Mouse (Mus musculus) bone marrow, adult 2 months (tissue): ENCODE data around the gene Tcf3. TPM values are rescaled to one million over a fixed set of nuclear protein-coding genes. Genes with fewer than 3 reads are reported as not detected.

Experiments
- H3K27ac ChIP-seq: fragments of 200-500 bp; 2 replicates; pipeline ENCODE4 v1.5.1; 2012; ENCODE audit warnings: low read depth, mild to moderate bottlenecking, control low read depth, inconsistent platforms, low read length; ENCODE audit not compliant: control insufficient read depth, poor library complexity, insufficient read depth
- H3K4me1 ChIP-seq: fragments of 200-500 bp; 2 replicates; pipeline ENCODE4 v1.6.1; 2011; ENCODE audit warnings: low read length; ENCODE audit not compliant: control insufficient read depth, insufficient read depth
- H3K4me3 ChIP-seq: fragments of 200-500 bp; replicated peaks from 2 replicates; pipeline ENCODE3; 2011; ENCODE audit warnings: mild to moderate bottlenecking, low read depth, low read length, control low read depth; ENCODE audit not compliant: control insufficient read depth
- CTCF ChIP-seq: fragments of 200-500 bp; IDR thresholded peaks from 2 replicates; pipeline ENCODE4 v1.5.1; 2011; ENCODE audit warnings: low read length, control low read depth; ENCODE audit not compliant: control insufficient read depth, insufficient read depth
- POLR2A ChIP-seq: fragments of 200-500 bp; IDR thresholded peaks from 2 replicates; pipeline ENCODE4 v1.6.1; 2011; ENCODE audit warnings: low read depth, mild to moderate bottlenecking, control low read depth, low read length, borderline replicate concordance; ENCODE audit not compliant: control insufficient read depth
- WGBS: fragments of 180-500 bp; shearing (Covaris S2); methylation state at CpG from one replicate; pipeline ENCODE4 v1.1.7; 2018; 5-methylcytosine and 5-hydroxymethylcytosine counted together
- polyA plus RNA-seq: library from polyadenylated mRNA; stranded (reverse); fragments of >200 nt; gene quantifications from 2 replicates; pipeline ENCODE4 v1.2.4, GENCODE M21; 2011; ENCODE audit warnings: low replicate concordance; ENCODE audit not compliant: missing spikeins, insufficient read depth, insufficient read length

The Tcf3 gene
- polyA plus RNA-seq, 1 experiment: 138 TPM

DNA sequence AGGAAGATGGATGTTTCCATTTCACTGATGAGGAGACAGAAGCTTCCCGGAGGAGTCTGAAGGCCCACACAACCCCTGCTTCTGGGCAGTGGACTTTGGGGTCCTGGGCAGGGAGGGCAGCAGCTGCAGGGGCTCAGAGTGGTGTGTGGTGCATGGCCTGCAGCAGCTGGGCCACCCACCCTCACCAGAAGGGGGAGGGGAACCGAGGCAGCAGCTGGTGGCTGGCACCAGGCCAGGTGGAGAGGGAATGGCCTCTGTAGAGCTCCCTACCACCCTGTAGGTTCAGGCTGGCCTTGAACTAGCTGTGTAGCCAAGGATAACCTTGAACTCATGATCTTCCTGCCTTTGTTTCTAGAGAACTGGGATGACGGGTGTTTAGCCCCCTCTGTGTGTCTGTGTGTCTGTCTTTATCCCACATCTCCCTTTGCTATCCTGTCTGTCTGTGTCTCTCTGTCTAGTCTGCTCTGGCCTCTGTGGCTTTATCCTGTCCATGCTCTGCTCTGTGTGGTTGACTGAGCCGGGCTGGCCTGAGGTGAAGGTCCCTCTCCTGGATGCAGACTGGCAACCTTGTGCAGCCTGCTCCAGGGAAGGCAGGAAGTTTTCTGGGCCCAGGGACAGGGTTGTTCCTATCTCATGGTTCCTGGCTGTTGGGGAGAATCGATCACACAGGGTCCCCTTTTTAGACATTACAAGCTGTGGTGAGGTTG, 11.0 kb upstream of the Tcf3 start:
- 61% methylated on average over 5 of the region's 5 CpGs for WGBS
- peaks cover 2% of the 10 kb centered on the region; the same call in 1 of the 2 replicates for H3K4me1 ChIP-seq
- TF ChIP-seq CTCF: no peak
- no peak for TF ChIP-seq POLR2A

DNA sequence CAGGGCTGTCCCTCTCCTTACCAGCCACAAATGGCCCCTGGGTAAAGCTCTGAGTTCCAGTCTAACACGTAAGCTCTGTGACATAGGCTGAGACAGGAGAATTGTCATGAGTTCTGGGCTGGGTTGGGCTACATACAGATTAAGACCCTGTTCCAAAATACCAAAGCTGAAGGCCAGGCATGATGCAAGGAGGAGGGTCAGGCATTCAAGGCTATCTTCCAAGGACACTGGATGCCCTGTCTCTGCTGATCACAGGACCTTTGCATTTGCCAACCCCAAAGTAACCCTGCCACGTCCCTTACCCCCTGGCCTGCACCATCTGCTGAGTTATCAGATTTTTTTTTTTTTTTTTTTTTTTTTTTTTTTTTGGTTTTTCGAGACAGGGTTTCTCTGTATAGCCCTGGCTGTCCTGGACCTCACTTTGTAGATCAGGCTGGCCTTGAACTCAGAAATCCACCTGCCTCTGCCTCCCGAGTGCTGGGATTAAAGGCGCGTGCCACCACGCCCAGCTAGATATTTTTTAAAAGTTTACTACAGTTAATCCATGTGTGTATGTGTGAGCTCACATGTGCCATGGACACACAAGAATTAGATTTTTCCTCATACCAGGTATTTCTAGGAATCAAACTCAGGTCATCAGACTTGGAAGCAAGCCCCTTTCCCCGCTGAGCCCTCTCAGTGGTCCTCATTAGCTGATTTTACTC, 10.3 kb upstream of the Tcf3 start:
- no peak for TF ChIP-seq CTCF
- TF ChIP-seq POLR2A: no peak
- 77% methylated on average over 8 of the region's 8 CpGs for WGBS
- H3K4me1 ChIP-seq: peaks cover 2% of the 10 kb centered on the region; the same call in 1 of the 2 replicates

More for the DNA sequence above, 11.0 kb upstream of the Tcf3 start:
- H3K27ac ChIP-seq: no peak overlapping the region
- no peak overlapping the region for H3K4me3 ChIP-seq

DNA sequence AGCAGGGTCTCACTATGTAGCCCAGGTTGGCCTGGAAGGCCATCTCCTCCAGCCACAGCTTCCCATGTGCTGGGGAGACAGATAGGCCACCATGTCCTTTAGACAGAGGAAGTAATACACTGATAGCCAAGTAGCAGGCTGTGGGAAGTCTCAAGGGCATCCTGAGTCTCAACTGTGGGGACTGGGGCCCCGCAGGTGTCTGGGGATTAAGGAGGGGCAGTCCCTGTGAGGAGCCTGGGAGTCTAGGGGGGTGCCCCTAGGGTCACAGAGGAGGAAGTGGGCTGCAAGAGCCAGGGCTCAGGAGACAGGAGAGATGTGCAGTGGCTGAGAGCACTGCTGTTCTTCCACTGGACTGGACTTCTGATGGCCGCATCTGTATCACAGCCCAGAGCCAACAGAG, 9.5 kb upstream of the Tcf3 start:
- TF ChIP-seq CTCF (no peak), POLR2A (no peak)
- no peak overlapping the region for H3K27ac ChIP-seq
- no peak overlapping the region for H3K4me3 ChIP-seq
- 35% methylated on average over 2 of the region's 2 CpGs for WGBS
- H3K4me1 ChIP-seq: peaks cover 2% of the 10 kb centered on the region; the same call in 1 of the 2 replicates

More for the DNA sequence above, 10.3 kb upstream of the Tcf3 start:
- Histone ChIP-seq H3K4me3 (no peak overlapping the region), H3K27ac (no peak overlapping the region)

DNA sequence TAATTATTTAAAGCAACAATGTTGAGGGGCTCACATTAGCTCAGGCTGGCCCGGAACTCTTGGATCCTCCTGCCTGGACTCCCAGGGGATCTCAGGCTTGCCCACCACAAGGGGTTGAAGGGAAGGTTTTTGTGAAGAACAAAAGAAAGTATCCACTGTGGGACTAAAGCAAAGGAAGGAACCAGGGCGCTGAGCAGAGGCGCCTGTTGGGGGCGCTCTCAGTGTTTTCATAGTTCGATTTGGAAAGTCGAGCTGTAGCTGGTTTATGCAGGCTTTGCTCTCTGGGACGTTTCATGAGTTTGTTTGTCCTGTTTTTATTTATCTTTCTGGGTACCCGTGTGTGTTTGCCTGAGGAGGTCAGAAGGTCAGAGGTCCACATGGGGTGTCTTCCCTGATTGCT, 8.2 kb upstream of the Tcf3 start:
- TF ChIP-seq POLR2A: no peak
- no peak for TF ChIP-seq CTCF
- 72% methylated on average over 8 of the region's 8 CpGs for WGBS
- Histone ChIP-seq H3K27ac (no peak overlapping the region), H3K4me3 (no peak overlapping the region), H3K4me1 (peaks cover 2% of the 10 kb centered on the region; the same call in 1 of the 2 replicates)

DNA sequence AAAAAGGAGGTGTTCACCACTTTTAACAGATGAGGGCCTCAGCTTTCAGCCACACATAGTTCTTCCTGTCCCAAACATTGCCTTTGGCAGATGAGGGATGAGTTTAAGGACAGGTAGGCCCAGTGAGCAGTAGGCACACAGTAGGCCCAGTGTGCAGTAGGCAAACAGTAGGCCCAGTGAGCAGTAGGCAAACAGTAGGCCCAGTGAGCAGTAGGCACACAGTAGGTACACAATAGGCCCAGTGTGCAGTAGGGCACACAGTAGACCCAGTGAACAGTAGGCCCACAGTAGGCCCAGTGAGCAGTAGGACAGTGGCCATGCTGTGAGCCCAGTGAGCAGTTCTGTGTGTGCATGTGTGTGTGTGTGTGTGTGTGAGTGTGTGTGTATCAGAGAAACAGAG, 6.6 kb upstream of the Tcf3 start:
- peaks cover 3% of the 10 kb centered on the region; the same call in 1 of the 2 replicates for H3K4me1 ChIP-seq
- no peak overlapping the region for H3K4me3 ChIP-seq
- no peak overlapping the region for H3K27ac ChIP-seq
- TF ChIP-seq POLR2A (no peak), CTCF (no peak)

DNA sequence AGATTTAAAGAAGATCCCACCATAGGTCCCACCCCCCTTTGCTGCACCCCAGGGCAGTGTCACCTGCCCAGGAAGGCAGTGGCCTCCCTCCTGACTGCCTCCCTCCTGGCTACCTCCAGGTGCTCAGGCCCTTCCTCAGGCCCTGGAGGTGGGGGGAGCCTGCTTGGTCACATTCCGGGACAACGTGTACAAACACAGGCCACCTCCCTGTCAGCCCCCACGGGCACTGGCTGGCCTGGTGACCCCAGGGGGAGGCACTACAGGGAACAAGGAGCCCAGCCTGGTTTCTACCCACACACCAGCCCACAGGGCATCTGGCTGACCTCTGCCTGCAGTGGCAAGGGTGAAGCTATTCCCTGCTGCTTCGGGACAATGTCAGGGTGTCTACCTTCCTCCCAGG, 4.5 kb upstream of the Tcf3 start:
- 83% methylated on average over 4 of the region's 4 CpGs for WGBS
- Histone ChIP-seq H3K4me3 (no peak overlapping the region), H3K27ac (no peak overlapping the region), H3K4me1 (peaks cover 5% of the 10 kb centered on the region; the same call in 1 of the 2 replicates)
- TF ChIP-seq CTCF: no peak
- TF ChIP-seq POLR2A: no peak

DNA sequence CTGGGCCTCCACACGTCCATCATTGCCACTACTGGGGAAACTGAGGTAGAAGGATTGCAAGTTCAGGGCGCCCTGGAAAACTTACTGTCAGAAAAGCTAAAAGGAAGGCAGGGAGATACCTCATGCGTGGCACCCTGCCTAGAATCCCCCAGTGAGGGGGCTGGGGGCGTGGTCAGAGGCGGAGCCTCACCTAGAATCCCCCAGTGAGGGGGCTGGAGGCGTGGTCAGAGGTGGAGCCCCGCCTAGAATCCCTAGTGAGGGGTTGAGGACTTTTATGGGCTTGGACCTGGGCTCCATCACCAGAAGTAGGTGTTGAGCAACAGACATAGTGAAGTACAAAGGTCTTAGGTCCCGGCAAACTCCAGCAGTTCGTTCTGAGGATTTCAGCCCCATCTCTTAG, 2.8 kb upstream of the Tcf3 start:
- TF ChIP-seq POLR2A (no peak), CTCF (no peak)
- 0 out of 2 replicates have a peak overlapping the region, but pooled peaks have one; percentile 24 for H3K27ac ChIP-seq
- WGBS: 28% methylated on average over 9 of the region's 9 CpGs
- H3K4me3 ChIP-seq: no peak overlapping the region
- peaks cover 5% of the 10 kb centered on the region; the same call in 1 of the 2 replicates for H3K4me1 ChIP-seq

DNA sequence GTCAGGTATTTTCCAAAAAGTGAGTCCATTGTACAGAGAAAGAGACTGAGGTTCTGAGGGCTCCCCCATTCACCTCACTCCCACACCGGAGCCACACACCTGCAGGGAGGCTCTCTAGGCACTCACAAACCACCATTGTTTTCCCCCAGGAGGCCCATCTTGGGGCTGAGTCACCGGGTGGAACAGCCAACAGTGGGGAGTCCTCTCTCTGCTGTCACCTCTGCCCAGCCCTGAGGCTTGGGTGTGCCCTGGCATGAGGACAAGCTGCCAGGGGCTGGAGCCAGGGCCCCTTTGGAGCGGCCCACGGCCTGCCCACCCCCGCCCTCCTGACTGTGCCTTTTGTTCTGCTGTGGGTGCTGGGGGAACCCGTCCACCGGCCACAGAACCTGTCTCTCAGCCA, 2.3 kb upstream of the Tcf3 start:
- Histone ChIP-seq H3K27ac (0 out of 2 replicates have a peak overlapping the region, but pooled peaks have one; percentile 24), H3K4me3 (no peak overlapping the region), H3K4me1 (peaks cover 5% of the 10 kb centered on the region; the same call in 1 of the 2 replicates)
- 21% methylated on average over 7 of the region's 7 CpGs for WGBS
- no peak; the same call in 1 of the 2 replicates for TF ChIP-seq POLR2A
- no peak for TF ChIP-seq CTCF
